Mouse (Mus musculus) MN1 (cell line): ENCODE results near the gene Enpep.

Experiments
- DNase-seq: peaks from one replicate; pipeline ENCODE4 v3.0.0-alpha.2; 2016; ENCODE audit warnings: low spot score

The Enpep gene

DNA sequence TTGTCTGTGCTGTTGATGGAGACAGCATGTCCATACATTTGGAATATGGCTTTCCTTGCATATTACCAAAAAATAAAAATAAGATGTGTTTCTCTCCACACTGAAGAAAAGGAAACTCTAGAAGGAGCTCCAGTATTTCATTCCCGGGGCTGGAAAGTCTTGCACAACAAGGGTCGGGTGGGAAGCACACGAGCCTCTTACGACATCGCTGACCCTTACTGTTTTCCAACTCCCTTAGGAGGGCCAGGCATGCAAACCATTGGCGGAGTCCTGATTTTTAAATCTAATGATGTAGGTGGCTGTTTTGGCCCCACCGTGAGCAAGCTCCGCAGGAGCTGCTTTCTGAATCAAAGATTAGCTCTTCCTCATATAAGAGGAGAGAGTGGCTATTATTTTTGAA lies 20.6 kb downstream of the Enpep start:
- no peak for DNase-seq

DNA sequence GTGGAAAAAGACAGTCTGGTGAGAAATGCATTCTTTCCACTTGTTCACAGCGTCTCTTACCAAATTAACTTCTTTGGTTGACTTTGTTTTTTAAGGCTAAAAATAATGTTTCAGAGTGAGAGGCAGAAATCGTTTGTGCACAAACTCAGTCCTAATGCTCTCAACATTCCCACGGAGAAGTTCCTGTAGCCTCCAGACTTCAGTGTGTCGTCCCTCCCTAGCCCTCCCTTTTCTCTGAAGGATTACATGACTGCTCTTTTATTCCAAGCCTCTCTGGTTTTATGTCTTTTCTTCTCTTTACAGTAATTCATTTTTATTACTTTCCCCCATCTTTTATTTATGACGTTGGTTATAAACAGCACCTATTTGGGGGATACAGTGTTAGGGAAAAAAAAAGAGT lies 22.6 kb downstream of the Enpep start:
- DNase-seq = no peak

DNA sequence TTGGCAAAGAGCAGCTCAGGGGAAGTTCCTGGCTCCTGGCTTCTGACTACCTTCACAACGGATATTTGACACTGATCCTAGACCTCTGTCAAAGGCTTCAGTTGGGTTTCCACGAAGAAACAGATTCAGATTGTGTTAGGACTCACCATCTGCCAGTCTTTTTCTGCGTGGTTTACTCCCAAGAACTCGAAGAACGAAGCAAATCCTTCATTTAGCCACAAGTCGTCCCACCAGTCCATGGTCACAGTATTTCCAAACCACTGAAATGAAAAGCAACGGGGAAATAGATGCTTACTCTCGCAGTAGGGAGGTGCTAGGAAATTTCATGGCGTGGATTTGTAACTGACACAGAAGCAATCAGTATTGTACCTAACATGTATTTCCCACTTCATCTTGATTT lies 23.6 kb downstream of the Enpep start:
- no peak for DNase-seq

DNA sequence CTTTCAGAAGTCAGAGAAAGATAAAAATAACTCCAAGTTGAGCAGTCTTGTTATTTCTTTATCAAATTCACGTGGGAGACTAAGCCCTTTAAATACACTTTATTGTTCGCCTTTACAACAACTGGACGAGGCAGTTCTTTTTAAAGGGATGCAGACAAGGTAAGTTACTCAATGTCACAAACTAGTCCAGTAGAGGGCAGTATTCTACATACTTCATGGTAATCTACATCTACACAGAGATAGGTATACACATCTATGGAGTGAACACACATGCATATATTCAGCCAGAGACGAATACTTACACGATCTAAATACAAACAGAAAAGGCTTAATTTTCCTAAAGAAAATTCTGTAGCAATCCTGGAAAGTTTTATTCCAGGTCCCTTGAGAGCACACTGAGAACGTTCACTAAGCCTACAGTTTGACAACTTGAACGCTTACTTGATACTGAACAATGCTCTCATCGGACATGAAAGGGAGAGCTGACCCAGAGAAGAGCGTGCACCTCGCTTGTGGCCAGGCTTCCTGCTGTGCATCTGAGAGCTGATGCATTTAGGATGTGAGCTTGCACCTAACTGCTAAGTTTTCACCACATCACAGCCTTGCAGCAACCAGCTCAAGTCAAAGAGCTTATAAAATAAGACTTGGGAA lies 24.3 kb downstream of the Enpep start:
- DNase-seq = peak; percentile 42

DNA sequence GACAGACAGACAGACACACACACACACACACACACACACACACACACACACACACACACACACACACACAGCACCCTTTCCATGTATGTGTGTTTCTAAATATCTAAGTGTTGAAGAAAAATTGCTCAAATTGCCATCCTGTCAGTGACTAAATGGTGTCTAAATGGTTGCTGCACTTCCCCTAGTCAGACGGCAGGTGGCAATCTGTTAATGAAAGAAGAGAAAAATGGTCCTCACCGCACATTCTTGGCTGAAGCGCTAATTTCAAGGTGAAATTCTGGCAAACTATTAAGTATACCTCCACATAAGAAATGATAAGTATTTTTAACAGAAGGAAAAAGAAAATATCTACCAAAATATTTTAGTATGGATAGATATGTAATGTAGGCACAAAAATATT lies 28.6 kb downstream of the Enpep start:
- DNase-seq = peak; percentile 51

DNA sequence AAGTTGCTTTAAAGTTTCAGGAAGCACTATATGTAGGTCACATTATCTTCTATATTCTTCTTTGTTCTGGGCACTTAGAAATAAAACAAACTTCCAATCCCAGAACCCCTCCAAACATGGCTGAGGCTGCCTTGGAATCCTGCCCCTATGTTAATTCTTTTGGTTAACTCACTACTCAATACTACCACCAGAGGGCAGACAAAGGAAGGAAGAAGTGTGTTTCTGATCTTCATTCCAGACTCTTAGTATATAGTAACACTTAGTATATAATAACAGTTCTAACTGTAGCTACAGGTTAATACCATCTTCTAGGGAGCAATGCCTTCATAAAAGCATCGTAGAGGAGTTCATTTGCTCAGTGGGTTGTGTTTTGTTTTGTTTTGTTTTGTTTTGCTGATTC lies 32.6 kb downstream of the Enpep start:
- peak; percentile 48 for DNase-seq

DNA sequence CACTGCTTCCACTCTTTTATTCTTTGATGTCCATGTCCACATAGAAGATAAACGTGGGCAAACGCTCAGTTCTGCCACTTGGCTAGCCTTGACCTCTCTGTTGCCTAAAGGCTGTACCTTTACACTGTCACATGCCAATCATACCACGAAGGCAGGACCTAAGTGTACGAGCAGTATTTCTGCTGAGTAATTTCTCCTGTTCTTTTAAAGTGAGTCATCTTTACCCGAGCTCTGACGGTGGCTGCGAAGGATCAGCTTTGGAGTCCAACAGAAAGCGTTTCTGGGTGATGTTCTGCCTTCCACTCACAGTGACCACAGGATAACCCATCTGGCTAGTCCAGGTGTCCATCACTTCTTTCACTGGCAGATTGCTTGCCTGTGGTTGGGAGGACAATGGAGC lies 33.9 kb downstream of the Enpep start:
- DNase-seq = no peak

DNA sequence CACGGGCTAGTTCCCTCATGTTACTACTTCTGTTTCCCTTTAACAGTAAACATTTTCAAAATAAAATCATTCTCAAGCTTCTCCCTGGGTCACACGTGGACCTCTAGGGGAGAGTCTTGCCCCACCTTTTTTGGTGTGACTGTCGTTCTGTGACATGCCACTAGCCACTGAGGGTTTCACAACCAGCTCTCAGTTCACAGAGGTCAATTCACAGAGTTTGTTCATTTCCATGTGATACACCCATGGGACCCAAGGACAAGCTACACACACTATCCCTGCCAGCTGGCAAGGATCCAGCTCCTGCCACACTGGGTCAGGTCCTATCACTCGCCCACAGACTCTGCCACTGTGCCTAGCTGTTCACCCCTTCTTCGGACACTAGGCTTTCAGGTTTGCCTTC lies 35.5 kb downstream of the Enpep start:
- no peak for DNase-seq

DNA sequence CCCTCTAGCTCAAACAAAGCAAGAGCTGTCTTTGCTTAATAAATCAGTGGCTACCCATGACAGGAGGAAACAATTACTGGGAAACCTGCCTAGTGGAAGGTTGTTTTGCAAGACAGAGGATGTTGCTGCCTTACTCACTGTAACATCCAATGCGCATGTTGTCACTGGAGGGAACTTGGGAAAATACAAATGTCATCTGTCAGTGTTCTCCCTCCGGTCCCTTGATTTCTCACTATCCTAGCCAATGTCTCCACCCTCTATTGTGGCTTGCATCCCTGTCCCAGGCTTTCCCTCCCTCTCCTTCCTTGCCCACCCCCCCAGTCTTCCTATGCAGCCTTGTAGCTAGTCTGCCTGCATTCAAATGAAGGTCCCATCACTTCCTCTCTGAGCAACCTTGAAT lies 36.6 kb downstream of the Enpep start:
- no peak for DNase-seq

DNA sequence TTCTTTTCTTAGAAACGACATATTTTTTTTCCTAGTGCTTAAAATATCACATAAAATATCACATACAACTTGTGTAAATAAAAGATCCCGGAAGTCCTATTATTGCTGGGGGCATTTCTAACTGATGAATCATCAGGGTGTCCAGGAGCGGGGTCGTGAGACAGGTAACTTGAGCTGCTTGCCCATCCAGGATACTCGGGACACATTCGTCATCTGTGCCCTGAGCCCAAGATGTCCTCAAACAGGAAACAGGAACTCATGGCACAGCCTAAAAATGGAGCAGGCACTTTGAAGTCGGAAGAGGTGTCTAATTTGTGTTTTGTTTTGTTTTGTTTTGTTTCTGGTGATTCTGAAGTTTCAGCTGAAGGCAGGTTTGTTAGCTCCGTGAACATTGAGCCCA lies 43.0 kb downstream of the Enpep start:
- DNase-seq = no peak

DNA sequence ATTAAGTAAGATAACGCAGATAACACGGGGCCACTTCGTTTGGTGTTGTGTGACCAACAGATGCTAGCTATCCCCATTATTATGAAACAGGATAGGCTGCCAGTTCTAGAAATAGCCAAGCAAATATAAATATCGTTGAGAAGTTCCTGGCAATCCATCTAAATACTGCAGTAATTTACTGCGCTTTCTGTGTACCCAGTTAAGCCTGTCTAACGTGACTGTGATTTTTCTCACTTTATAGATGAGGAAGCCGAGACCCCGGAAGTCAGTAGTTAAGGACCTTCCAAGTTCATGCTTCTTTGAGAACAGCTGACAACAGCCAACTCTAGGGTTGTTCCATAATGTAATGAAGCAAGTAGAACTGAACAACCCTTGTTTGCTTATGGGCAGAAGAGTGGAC lies 45.4 kb downstream of the Enpep start:
- DNase-seq = no peak

DNA sequence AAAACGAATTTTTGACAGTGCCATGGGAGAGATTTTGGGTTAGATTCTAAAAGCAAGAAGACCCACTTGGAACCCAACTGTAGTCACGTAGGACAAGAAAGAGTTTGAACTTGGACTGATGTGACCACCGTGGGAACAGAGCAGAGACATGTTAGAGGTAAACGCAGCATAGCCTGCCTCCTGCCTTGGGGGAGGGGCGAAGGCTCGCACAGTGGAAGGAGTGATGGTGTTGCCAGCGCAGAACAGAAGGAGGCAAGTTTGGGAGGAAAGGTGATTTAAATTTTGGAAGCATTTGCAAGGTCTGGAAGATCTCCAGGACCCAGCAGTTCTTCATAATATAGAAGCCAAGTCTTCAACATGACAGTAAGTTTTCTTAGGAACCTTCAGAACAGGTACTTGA lies 46.1 kb downstream of the Enpep start:
- no peak for DNase-seq

DNA sequence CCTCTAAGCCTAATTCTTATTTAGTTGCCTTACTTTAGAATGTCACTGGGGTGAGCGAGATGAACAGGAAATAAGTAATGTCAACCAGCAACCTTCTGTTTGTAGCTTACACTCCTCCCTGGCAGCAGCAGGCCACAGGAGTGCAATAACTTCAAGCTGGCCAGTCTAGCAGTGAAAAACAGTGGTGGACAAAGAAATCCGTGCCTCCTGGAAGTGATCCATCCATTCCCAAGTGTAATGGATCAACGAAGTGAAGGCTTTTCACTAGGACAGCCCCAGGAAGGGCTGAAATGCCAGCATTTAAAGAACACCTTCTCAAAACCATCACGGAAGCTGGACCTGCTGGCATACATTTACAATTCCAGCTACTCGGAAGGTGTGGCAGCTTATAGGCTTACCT lies 48.2 kb downstream of the Enpep start:
- no peak for DNase-seq

DNA sequence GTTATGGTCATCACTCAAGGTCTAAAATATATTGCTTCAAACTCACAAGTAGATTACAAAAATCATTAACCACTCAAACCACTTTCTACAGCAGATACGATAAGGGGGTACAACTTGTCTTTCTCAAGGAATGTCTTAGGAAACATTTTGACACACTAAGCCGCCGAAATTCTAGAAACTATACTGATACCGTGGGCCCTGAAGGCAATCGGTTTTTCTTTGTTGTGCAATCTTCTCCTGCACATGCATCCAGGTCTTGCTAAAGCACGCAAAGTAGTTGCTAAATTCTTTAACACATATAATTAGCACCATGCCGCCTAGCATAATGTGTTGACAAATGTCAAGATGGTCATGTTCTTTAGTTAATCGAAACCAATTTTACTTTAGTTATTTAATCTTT lies 53.1 kb downstream of the Enpep start:
- no peak for DNase-seq

DNA sequence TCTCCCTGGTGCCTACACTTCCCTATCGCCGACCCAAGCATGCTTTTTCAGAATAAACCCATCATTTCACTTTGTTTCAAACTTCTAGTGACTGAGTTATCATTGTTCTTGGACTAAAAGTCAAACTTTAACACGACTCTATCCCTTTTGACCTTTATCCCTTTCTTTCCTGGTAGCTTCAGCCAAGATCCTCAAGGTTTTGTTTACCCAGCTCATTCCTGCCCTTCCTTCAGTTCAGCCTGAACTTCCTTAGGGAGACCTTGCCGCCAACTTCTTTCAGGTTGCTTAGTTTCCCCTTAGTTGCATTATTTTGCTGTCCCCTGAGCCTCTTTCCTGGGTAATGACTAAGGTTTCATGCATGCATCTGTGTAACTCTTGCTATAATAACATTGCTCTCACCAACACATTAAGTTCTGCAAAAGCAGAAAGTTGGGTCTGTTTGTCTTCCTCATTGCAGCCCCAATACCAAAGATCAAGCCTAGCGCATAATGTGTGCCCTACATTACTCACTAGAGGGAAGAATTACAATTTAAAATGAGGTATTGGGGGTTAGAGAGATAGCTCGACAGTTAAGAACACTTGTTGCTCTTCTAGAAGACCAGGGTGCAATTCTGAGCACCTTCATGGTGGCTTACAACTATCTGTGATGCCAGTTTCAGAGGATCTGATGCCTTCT lies 59.2 kb downstream of the Enpep start:
- DNase-seq = no peak

DNA sequence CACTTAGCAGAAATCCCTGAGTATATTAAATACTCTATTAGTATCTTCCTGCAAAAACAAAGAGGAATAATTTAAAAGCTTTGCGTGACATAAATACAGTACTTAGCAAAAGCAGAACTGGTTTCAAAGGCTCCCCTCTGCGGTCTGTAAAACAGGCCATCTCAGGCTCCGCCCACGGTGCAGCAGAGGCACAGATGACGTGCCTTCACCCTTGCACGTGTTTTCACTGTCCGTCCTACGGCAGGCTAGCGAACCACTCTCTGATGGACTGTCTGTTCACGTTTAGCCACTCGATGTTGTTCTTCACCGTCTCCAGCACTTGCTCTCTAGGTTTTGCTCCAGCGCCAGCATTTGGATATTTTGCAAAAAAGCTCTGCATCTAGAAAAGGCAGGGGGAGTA lies 62.5 kb downstream of the Enpep start:
- no peak for DNase-seq

DNA sequence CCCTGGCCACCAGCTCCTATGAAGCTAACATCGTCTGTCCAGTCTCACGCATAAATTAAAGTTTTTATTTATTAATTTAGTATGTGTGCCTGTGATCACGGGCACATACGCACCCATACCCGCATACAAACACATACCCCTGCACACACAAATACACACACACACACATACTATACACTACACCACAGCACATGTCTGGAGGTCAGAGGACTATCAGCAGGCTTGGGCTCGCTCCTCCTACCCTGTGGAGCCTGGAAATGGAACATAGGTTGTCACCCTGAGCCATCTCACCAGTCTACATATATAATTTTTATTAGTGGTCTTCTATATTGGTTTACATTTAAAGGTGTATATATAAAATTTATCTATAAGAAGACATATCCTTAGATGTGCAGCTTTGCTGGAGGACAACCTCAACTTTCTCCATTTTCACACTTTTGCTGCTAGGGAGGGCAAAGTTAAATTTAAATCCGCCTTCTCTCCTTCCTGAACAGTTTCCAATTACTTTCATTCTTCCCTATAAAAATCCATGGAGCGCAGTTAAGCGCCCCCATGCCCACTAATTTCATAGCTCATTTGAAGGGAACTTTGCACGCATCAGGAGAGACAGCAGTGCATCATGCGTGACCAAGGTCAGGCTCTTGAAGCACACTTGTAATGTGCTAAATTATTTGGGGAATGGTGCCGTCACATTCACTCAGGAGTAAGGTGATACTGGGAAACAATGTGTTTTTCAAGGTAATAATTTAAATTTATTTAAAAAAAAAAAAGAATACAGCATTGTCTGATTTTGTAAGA lies 63.4 kb downstream of the Enpep start:
- no peak for DNase-seq

DNA sequence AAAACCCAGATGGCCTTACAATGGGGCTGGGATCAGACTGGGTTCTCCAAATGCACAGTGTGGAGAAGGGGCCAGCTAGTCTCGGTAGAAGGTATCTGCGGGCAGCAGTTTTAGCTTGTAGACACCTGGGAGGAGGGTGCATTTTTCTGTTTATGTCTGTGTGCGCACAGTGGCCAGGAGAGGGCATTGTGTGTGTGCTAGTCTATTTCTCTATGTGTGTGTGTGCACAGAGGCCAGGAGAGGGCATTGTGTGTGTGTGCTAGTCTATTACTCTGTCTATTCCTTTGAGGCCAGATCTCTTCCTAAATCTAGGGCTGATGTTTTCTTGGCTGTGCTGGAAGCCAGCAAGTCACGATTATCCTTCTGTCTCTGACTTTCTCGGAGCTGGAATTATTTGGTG lies 74.0 kb downstream of the Enpep start:
- no peak for DNase-seq

DNA sequence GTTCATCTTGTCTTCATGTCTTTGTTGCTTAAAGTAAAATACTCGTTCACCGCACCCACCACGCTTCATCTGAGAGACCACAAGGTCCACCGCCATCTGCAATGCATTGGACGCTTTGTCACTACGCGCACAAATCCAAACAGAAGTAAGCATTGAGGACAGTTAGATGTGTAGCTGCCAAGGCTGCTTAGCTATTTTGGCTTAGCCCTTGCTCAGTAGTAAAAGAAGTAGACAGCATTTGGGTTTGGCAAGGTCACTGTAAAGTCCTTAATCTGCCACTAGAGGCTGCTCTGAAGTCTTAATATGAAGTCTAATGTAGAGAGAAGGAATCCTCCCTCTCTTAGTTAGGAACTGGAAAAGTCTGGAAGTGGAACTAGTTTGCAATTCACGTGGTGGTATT lies 75.8 kb downstream of the Enpep start:
- DNase-seq = no peak

DNA sequence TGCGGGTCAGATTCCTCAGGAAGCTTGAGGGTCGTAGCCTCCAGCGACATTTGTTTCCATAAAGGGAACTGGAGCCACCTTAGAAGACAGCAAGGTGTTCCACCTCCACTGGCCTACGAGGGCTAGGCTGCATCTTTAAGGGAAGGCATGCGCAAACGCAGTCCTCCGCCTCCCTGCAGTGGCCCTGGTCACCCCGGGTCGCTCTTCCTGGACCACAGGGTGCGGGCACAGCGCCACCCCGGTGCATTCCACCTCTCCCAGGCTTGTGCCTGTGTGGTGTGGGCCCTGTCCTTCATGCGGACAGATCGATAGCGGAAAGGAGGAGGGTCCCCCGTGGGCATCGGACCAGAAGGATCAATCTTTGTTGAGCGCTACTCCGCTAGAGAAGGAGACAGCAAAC lies 76.2 kb downstream of the Enpep start:
- no peak for DNase-seq

DNA sequence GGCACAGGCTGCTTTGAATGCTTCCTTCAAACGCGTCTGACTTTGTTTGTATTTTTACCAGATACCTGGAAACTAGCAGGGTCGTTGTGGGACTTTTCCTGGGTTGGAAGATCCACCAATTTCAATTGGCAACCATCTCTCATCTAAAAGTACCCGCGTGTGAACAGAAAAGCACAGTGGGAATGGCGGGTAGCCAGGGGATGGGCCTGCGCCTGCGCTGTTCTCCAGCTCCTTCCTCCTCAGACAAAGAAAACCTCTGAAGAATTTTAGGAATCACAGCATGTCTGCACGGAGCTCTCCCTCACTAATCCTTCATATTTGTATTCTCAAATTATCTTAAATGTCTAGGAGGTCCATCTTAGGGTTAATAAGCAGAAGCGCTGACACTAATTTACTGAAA lies 78.3 kb downstream of the Enpep start:
- no peak for DNase-seq

DNA sequence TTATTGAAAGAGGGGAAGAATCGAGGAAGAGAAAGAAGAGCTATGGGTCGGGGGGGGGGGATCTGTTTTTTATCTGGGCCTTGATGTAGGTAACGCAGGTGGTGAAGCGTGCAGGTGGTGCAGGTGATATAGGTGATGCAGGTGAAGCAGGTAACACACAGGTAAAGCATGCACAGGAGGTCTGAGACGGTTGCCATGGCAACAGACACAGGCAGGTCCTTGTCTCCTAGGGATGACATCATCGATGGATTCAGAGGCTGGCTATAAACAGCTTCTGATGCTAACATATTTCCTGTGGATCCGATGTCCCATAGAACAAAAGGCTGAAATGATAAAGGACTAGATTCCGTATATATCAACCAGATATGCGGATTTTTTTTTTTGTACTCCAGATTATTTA lies 81.5 kb downstream of the Enpep start:
- no peak for DNase-seq

DNA sequence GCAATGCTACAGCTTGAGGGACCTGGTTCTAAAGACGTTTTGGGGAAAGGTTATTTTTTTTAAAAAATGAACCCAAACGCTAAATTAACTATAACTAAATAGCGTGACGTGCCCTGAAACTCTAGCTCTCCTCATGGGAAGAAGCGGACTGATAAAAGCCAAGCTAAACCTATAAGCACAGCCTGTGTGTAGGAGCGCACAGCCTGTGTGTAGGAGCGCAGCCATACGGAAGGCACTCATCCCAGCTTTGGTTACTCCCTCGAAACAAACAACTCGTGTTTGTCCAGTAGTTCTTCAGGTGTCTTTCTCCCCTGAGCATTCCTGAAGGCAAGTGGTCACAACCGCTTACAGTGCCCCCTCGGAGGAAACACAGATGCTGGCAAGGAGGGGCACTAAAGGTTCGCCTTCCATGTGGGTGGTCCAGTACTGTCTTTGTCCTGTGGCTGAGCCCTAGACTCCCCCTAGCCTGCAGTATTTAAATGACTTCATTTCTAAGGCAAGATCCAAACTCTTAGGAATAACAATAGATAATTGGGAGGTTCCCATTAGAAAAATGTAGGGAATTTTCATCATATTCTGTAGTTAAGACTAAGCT lies 93.8 kb downstream of the Enpep start:
- DNase-seq = no peak
